Mouse (Mus musculus): Measurements from ENCODE around the gene Cited1.
A peak's percentile ranks its signal among the peaks of the same experiment; 100 is the strongest.

The Cited1 gene

DNA sequence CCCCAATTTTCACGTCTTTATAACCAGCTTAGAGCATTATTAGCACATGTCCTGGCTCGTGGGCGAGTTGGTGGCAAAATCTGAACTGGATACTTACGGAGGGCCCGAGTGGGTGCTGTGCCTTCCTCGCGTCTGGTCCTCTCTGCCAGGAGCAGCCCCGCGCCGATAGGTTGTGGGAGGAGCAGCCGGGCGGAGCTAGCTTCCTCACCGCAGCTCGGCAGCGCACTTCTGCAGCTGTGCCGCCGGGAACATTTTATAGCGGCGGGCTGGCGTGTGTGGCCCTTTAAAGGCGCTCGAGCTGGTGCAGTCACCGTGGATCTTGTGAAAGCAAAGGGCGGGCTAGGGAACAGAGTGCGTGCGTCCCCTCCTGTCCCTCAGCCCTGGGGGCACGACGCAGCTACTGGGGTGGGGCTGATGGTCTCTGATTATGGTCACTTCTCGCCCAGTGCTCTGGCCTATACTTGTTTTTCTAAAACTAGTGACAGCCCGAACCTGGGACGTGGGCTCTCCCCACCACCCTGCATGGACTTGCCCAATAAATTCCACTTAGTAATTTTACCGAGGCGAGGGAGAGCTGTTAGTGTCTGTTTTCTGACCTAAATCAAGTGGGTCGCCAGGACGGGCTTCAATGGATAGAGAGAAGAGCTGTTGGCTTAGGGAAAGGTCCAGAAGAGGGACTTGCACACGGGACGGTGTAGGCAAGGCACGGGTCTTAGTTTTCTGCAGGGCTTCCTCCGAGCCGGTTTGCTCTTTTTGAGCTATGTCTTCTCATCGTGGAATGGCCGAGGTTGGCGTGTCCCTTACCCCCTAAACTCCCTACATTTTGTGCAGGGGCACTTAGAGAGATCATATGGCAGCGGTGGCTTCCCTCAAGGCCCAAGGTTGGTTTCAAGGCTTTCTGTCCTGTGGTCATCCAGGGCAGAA, at the start of gene Cited1:
Gene Cited1 (minus strand): TSS at position 245 of the 924 bp plus-strand sequence.
- DNase-seq: peak; percentile 54 to 62

DNA sequence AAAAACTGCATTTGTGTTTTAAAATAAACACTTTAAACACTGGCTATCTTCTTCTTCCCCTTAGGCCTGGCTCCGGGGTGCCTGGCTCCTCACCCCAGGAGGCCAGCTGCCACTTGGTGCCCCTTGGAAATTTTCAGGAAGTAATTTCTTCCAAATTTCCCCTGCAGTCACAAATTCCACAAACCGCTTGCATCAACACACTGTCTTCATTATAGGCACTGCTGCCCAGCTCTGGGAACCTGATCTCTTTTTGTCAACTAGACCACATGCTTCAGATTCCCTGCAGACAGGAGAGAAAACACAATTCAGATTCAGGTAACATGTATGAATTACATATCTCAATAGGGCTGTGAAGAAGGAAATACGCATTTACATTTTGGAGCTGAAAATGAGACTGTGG, 32.9 kb upstream of the Cited1 start:
- no peak for DNase-seq

DNA sequence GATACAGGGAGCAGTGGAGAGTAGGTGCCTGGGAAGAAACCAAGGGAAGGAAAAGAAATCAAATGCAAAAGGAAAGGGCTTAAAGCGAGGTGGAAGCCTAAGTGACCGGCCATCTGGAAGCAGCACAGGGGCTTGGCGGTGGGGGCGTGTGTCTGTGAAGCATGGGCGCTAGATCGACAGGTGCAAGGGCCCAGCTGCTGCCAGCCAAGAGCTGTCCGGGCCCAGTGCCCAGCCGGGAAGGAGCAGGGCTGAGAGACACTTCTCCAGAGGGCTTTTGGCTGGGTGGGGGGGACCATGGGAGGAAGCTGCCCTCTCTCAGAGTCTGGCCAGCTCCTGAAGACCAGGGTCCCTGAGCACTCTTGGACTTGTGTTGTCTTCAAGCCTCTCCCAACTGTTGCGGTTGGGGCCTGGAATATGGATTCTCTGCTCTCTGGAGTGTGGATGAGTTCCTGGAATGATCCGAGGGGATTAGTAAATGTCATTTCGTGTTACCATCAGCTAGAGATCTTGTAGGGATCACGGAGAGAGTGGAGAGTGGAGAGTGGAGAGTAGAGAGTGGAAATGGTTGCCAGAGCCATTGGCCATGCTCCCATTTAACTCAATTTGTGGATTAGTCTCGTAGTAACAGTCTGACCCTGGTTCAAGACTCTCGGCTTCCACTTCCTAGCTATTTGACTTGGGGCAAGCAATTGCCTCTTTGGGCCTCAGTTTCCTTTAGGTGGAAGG, 10.8 kb upstream of the Cited1 start:
- no peak for DNase-seq

DNA sequence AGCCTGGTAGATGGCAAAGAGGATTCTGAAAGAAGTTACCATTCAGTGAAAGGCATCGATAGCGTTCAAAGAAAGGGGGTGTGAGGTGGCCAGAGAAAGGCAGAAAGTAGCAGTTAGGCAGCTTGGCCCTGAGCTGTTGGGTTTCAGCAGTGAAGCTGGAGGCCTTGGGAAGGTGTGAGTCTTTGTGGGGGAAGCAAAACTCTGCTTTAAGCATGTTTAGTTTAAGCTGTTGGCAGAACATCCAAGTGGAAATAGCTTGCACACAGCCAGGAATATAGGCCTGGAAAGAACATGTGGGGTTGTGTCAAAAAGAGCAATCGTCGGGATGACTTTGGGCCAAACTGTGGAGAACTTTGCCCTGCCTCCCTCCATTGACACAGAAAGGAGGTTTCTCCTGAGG, 7.8 kb upstream of the Cited1 start:
- DNase-seq: no peak

DNA sequence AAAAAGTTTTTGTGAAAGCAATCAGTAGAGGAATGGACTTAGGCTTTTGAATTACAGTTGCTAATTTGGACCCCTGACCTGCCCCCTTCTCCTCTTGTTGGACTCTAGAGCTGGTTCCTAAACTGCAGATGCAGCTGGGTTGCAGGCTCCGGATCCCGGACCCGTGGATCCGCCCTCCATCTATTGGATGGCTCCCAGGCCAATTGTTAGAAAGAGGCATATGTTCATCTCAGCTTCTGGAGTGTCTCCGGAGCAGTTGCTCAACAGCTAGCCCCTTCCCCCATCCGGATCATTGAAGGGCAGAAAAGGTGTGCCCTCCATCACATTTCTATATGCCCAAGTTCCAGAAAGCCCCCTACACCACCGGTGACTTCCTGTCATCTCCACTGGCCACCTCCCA, 1.9 kb upstream of the Cited1 start:
- no peak for DNase-seq

DNA sequence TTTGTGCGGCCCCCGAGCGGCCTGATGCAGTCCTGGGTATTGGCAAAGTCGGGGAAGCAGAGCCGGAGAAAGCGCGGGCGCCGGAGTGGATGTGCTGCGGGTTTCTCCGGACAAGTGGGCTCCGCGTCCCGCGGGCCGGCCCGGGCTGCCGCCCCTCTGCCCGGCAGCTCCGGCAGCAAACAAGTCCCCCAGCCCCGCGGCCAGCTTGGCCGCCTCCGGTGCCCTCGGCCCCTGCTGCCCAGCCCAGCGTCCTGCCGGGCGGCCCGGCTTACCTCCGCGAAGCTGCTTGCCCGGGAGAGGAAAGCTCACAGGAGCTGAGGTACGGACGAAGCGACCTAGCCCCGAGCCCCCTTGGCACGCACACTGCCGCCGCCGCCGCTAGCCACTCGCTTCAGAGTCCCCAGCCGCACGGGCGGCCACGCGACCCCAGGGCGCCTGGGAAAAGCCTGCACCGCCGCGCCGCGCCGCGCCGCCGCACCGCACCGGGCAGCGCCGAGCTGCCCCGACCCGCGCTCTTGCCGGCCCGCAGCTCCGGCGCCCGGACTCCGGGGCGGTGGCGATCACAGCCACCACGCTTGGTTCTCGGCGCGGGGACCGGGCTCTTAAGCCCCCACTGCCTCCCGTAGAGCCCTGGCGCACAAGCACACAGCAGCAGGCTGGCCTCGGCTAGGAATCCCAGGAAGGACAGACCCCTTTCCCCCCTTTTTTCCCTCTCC, 602 bp downstream of the Cited1 start:
- no peak for DNase-seq

DNA sequence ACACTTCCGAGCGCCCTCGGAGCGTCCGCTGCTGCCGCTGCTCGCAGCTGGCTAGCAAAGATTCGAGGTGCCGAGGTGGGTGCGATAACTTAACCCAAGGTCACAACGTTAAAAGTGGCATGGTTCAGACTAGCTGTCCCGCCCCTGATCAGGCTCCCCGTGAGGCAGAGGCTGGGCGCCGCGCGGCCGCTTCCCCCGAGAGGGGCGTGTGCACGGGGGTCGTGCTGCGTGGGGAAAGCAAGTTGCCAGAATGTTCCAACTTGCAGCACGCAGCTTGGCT, 1.1 kb downstream of the Cited1 start:
- no peak for DNase-seq

DNA sequence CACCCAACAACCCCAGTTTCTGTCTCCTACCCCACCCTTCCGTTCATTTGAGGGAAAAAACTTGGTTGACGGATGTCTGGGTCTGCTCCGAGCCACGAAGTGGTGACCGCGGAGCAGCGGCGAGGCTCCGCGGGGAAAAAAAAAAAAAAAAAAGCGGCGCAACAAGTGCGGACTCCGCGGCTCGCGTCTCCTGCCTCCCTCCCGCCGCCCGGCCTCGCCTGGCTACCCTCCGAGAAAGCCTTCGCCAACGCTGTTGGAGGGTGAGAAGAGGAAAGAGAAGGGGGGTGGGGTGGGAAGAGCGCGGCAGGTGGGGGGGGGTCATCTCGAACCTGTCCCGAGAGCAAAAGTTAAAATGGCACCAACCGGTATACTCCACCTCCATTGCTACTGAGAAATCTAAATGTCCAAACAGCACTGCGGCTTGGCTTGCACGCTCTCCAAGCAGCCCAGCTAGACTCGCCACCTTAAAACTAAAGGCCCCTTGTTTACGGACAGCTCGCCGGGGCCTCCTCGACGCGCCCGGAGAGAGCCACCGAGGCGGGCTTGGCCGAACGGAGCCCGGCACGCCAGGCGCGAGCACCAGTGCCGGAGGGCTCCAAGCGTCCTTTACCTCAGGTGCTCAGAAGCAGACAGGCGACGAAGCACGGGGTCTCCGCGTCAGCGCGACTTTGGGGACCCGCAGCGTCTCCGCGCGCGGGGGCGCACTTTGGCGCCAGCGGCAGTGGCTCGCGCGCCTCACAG, 1.7 kb downstream of the Cited1 start:
- no peak for DNase-seq

DNA sequence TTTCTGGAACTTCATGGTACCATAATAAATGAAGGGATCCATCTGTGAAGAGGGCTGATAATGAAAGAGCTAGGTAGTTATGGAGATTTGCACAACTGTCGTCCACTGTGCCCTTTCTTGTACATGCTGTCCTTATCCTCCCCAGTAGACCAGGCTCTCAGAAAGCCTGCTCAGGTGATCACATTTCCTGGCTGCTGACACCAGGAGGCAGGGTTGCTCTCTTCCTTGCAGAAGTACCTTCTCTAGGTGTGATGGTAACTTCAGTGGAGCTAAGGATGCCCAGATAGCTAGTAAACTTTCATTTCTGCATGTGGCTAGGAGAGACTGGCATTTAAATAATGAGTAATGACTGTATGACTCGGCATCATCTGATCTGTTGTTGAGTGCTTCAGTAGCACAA, 7.6 kb downstream of the Cited1 start:
- no peak for DNase-seq

DNA sequence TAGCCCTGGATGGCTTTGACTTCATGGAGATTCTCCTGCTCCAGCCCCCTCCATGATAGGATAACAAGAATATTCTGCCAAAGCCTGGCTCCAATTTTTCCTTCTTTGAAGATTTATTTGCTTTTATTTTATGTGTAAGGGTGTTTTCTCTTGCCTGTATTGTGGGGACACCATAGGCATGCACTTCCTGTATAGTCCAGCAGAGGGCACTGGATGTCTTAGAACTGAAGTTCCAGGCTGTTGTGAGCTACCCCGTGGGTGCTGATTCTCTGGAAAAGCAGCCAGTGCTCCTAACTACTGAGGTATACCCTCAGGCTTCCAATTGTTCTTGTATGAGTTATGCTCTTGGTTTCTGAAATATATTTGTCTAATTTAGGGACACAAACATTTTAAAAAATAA, 32.9 kb downstream of the Cited1 start:
- DNase-seq: peak; percentile 11 to 13

DNA sequence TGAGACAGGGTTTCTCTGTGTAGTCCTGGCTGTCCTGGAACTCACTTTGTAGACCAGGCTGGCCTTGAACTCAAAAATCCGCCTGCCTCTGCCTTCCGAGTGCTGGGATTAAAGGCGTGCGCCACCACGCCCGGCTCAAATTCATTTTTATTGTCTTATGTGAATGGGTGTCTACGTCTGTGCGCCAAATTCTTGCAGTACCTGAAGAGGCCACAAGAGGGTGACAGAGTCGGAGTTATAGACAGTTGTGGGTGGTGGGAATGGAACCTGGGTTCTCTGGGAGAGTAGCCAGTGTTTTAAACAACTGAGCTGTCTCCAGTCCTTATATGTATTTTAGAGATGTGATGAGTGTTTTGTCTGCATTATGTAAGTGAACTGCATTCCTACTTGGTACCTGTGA, 36.6 kb downstream of the Cited1 start:
- DNase-seq: peak; percentile 2 to 3
